Mouse (Mus musculus) retina, postnatal 1 day (tissue): ENCODE measurements around the gene Dhx8.

Source experiments
- DNase-seq: peaks from one replicate; pipeline ENCODE4 v3.0.0-alpha.2; 2012

Dhx8 gene

GRCm38 (mm10) chr11:101732518-101733440 is at the start of gene Dhx8:
Gene Dhx8, plus strand, starts transcription at chr11:101732919.
- peak; percentile 100 for DNase-seq

GRCm38 (mm10) chr11:101687351-101688301 is 45.1 kb upstream of the Dhx8 start:
- no peak for DNase-seq

GRCm38 (mm10) chr11:101689701-101690113 is 43.0 kb upstream of the Dhx8 start:
- DNase-seq = no peak

- no peak for DNase-seq
Measured at GRCm38 (mm10) chr11:101690326-101690725, 42.4 kb upstream of the Dhx8 start.

- DNase-seq = peak; percentile 58
Measured at GRCm38 (mm10) chr11:101695906-101696661, 36.6 kb upstream of the Dhx8 start.

GRCm38 (mm10) chr11:101697156-101697861 is 35.4 kb upstream of the Dhx8 start:
- no peak for DNase-seq

- no peak for DNase-seq
Measured at GRCm38 (mm10) chr11:101698114-101698513, 34.6 kb upstream of the Dhx8 start.

GRCm38 (mm10) chr11:101699556-101699955 is 33.2 kb upstream of the Dhx8 start:
- DNase-seq = no peak

GRCm38 (mm10) chr11:101699991-101700390 is 32.7 kb upstream of the Dhx8 start:
- DNase-seq = no peak

- DNase-seq = no peak
Measured at GRCm38 (mm10) chr11:101700446-101700845, 32.3 kb upstream of the Dhx8 start.

- no peak for DNase-seq
Measured at GRCm38 (mm10) chr11:101704081-101704480, 28.6 kb upstream of the Dhx8 start.

GRCm38 (mm10) chr11:101706764-101707448 is 25.8 kb upstream of the Dhx8 start:
- DNase-seq = no peak

GRCm38 (mm10) chr11:101708482-101708881 is 24.2 kb upstream of the Dhx8 start:
- no peak for DNase-seq

GRCm38 (mm10) chr11:101712811-101713210 is 19.9 kb upstream of the Dhx8 start:
- DNase-seq = no peak

- DNase-seq = no peak
Measured at GRCm38 (mm10) chr11:101714012-101714411, 18.7 kb upstream of the Dhx8 start.

GRCm38 (mm10) chr11:101718324-101718723 is 14.4 kb upstream of the Dhx8 start:
- peak; percentile 89 for DNase-seq

- no peak for DNase-seq
Measured at GRCm38 (mm10) chr11:101719986-101720520, 12.7 kb upstream of the Dhx8 start.

GRCm38 (mm10) chr11:101725043-101725442 is 7.7 kb upstream of the Dhx8 start:
- no peak for DNase-seq

- no peak for DNase-seq
Measured at GRCm38 (mm10) chr11:101726765-101727164, 6.0 kb upstream of the Dhx8 start.

- no peak for DNase-seq
Measured at GRCm38 (mm10) chr11:101729308-101729707, 3.4 kb upstream of the Dhx8 start.

- DNase-seq = no peak
Measured at GRCm38 (mm10) chr11:101733596-101733995, 877 bp downstream of the Dhx8 start.
